Mouse (Mus musculus): Measurements from ENCODE around the gene Crlf1. TPM values are rescaled to one million over a fixed set of nuclear protein-coding genes. Genes with fewer than 3 reads are reported as not detected.

Gene Crlf1
- polyA plus RNA-seq, 1 experiment from 2014 or later, result 10.0 TPM

GRCm38 (mm10) chr8:70534281-70534680, 41.3 kb downstream of the Crlf1 start:
- no peak overlapping the region for H3K27ac ChIP-seq (ENCODE audit: low read depth, low read length)
- peaks cover 44% of the 10 kb centered on the region for H3K36me3 ChIP-seq (ENCODE audit: control insufficient read depth, insufficient read depth, low read length)
- no peak overlapping the region for H3K9ac ChIP-seq (replicated peaks; ENCODE audit: low read depth, low read length)
- 93% methylated on average over 12 of the region's 12 CpGs for WGBS
- no peaks in the 10 kb centered on the region for H3K9me3 ChIP-seq (ENCODE audit: control insufficient read depth, low read length)
- no peak overlapping the region for H3K4me3 ChIP-seq (ENCODE audit: low read depth, low read length)
- ATAC-seq (ENCODE audit: low read depth), result no peak
- H3K4me2 ChIP-seq (ENCODE audit: low read depth, low read length), result no peak overlapping the region
- no peaks in the 10 kb centered on the region for H3K27me3 ChIP-seq (ENCODE audit: control insufficient read depth, insufficient read depth, low read length)
- H3K4me1 ChIP-seq (ENCODE audit: control insufficient read depth, insufficient read depth, low read length), result peaks cover 3% of the 10 kb centered on the region; the same call in 1 of the 2 replicates

DNA sequence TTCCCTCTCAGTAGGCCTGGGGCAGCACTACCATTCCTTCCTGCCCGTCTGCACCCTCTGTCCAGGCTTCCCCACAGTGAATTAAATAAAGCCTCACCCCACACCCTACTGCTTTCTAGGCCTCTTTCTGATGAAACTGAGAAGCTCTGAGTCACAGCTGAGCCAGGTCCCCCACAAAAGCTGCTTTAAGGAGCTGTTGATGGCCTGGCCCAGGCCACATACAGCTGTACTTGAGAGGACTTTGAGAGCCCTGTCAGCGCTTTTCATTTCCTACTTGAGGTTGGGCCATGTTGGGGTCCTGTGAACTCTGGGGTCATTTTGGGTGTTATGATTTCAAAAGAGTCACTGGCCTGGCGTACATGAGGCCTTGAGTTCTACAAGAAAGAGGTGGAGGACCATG, 42.3 kb downstream of the Crlf1 start:
- Histone ChIP-seq H3K27ac (ENCODE audit: low read depth, low read length) (no peak overlapping the region), H3K4me2 (ENCODE audit: low read depth, low read length) (no peak overlapping the region), H3K36me3 (ENCODE audit: control insufficient read depth, insufficient read depth, low read length) (peaks cover 40% of the 10 kb centered on the region), H3K27me3 (ENCODE audit: control insufficient read depth, insufficient read depth, low read length) (no peaks in the 10 kb centered on the region), H3K9ac (replicated peaks; ENCODE audit: low read depth, low read length) (no peak overlapping the region), H3K9me3 (ENCODE audit: control insufficient read depth, low read length) (no peaks in the 10 kb centered on the region), H3K4me3 (ENCODE audit: low read depth, low read length) (no peak overlapping the region), H3K4me1 (ENCODE audit: control insufficient read depth, insufficient read depth, low read length) (peaks cover 4% of the 10 kb centered on the region; the same call in 1 of the 2 replicates)
- ATAC-seq (ENCODE audit: low read depth), result no peak
- 90% methylated on average over 3 of the region's 3 CpGs for WGBS

DNA sequence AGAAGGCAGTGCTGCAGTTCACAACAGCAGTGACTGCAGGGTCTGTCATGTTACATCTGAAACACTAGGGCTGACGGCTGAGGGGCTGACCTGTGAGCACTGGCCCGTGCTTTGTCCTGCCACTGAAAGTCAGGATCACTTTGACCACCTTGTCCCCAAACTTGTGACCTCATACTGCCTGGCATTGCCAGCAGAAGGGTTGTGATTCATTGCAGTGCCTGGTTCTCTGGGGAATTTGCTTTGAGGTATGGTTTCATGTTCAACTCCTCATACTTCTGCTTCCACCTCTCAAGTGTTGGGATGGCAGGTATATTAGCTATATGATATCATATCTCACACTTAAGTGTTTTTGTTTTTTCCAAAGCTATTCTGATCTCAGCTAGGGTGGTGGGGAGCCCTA, 42.7 kb downstream of the Crlf1 start:
- ATAC-seq (ENCODE audit: low read depth), result no peak
- Histone ChIP-seq H3K4me2 (ENCODE audit: low read depth, low read length) (no peak overlapping the region), H3K4me1 (ENCODE audit: control insufficient read depth, insufficient read depth, low read length) (peaks cover 9% of the 10 kb centered on the region), H3K36me3 (ENCODE audit: control insufficient read depth, insufficient read depth, low read length) (peaks cover 40% of the 10 kb centered on the region), H3K9me3 (ENCODE audit: control insufficient read depth, low read length) (no peaks in the 10 kb centered on the region), H3K4me3 (ENCODE audit: low read depth, low read length) (no peak overlapping the region), H3K9ac (replicated peaks; ENCODE audit: low read depth, low read length) (no peak overlapping the region), H3K27ac (ENCODE audit: low read depth, low read length) (no peak overlapping the region), H3K27me3 (ENCODE audit: control insufficient read depth, insufficient read depth, low read length) (no peaks in the 10 kb centered on the region)
- WGBS, result 92% methylated on average over 2 of the region's 2 CpGs

- no peaks in the 10 kb centered on the region for H3K9me3 ChIP-seq (ENCODE audit: control insufficient read depth, low read length)
- peak overlapping the region; percentile 53 for H3K9ac ChIP-seq (replicated peaks; ENCODE audit: low read depth, low read length)
- WGBS, result 17% methylated on average over 24 of the region's 24 CpGs
- ATAC-seq (ENCODE audit: low read depth), result peak; percentile 12; the same call in 1 of the 2 replicates
- peaks cover 17% of the 10 kb centered on the region; the same call in 1 of the 2 replicates for H3K36me3 ChIP-seq (ENCODE audit: control insufficient read depth, insufficient read depth, low read length)
- no peaks in the 10 kb centered on the region for H3K27me3 ChIP-seq (ENCODE audit: control insufficient read depth, insufficient read depth, low read length)
- H3K4me2 ChIP-seq (ENCODE audit: low read depth, low read length), result peak overlapping the region; percentile 82
- H3K4me1 ChIP-seq (ENCODE audit: control insufficient read depth, insufficient read depth, low read length), result peaks cover 18% of the 10 kb centered on the region
- peak overlapping the region; percentile 69 for H3K4me3 ChIP-seq (ENCODE audit: low read depth, low read length)
- H3K27ac ChIP-seq (ENCODE audit: low read depth, low read length), result 0 out of 2 replicates have a peak overlapping the region, but pooled peaks have one; percentile 34
Observed at GRCm38 (mm10) chr8:70538024-70538579, 45.1 kb downstream of the Crlf1 start.

GRCm38 (mm10) chr8:70538633-70539076, 45.7 kb downstream of the Crlf1 start:
- Histone ChIP-seq H3K4me2 (ENCODE audit: low read depth, low read length) (peak overlapping the region; percentile 82), H3K9me3 (ENCODE audit: control insufficient read depth, low read length) (no peaks in the 10 kb centered on the region), H3K4me3 (ENCODE audit: low read depth, low read length) (peak overlapping the region; percentile 69), H3K27ac (ENCODE audit: low read depth, low read length) (peak overlapping the region; percentile 93), H3K9ac (replicated peaks; ENCODE audit: low read depth, low read length) (peak overlapping the region; percentile 53), H3K4me1 (ENCODE audit: control insufficient read depth, insufficient read depth, low read length) (peaks cover 18% of the 10 kb centered on the region), H3K36me3 (ENCODE audit: control insufficient read depth, insufficient read depth, low read length) (peaks cover 14% of the 10 kb centered on the region; the same call in 1 of the 2 replicates), H3K27me3 (ENCODE audit: control insufficient read depth, insufficient read depth, low read length) (no peaks in the 10 kb centered on the region)
- WGBS, result 0% methylated on average over 32 of the region's 32 CpGs
- peak; percentile 77 for ATAC-seq (ENCODE audit: low read depth)

GRCm38 (mm10) chr8:70539077-70539813, 46.3 kb downstream of the Crlf1 start, which contains the start of gene Ell:
Gene Ell, plus strand, starts transcription at chr8:70539457.
- peak within 1 kb of the TSS; percentile 69 for H3K4me3 ChIP-seq (ENCODE audit: low read depth, low read length)

DNA sequence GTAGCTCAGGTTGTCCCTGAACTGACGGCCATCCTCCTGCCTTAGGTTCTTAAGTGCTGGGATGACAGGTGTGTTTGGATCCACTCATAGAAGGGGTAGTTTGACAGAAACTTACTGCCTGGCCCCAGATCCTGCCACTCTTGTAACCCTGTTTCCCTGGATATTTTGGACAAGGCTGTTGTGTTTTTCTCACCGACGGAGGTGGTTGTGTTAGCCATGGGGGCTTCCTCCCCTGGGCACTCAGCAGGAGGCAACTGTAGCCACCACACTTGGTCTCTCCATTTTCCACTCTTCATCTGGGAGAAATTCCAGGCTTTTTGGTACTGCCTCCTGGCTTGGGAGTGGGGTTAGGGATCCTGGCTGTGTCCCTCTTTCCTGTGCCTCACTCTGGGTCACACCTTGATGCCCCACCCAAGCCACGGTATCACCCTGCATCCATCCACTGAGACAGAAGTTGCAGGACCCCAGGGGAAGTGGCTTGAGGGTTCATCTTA, 47.1 kb downstream of the Crlf1 start:
- Histone ChIP-seq H3K4me1 (ENCODE audit: control insufficient read depth, insufficient read depth, low read length) (peaks cover 18% of the 10 kb centered on the region), H3K4me3 (ENCODE audit: low read depth, low read length) (peak overlapping the region; percentile 69), H3K9ac (replicated peaks; ENCODE audit: low read depth, low read length) (peak overlapping the region; percentile 67), H3K9me3 (ENCODE audit: control insufficient read depth, low read length) (no peaks in the 10 kb centered on the region), H3K27me3 (ENCODE audit: control insufficient read depth, insufficient read depth, low read length) (no peaks in the 10 kb centered on the region), H3K36me3 (ENCODE audit: control insufficient read depth, insufficient read depth, low read length) (peaks cover 6% of the 10 kb centered on the region; the same call in 1 of the 2 replicates), H3K4me2 (ENCODE audit: low read depth, low read length) (peak overlapping the region; percentile 82), H3K27ac (ENCODE audit: low read depth, low read length) (peak overlapping the region; percentile 93)
- ATAC-seq (ENCODE audit: low read depth), result no peak
- WGBS, result 17% methylated on average over 4 of the region's 4 CpGs

More at GRCm38 (mm10) chr8:70539077-70539813, 46.3 kb downstream of the Crlf1 start, which contains the start of gene Ell:
- ATAC-seq (ENCODE audit: low read depth), result peak; percentile 88
- Histone ChIP-seq H3K27ac (ENCODE audit: low read depth, low read length) (peak within 1 kb of the TSS; percentile 93), H3K9ac (replicated peaks; ENCODE audit: low read depth, low read length) (peak within 1 kb of the TSS; percentile 67), H3K9me3 (ENCODE audit: control insufficient read depth, low read length) (no peaks in the 10 kb centered on the region), H3K36me3 (ENCODE audit: control insufficient read depth, insufficient read depth, low read length) (peaks cover 11% of the 10 kb centered on the region; the same call in 1 of the 2 replicates), H3K4me1 (ENCODE audit: control insufficient read depth, insufficient read depth, low read length) (peaks cover 18% of the 10 kb centered on the region), H3K4me2 (ENCODE audit: low read depth, low read length) (peak within 1 kb of the TSS; percentile 82), H3K27me3 (ENCODE audit: control insufficient read depth, insufficient read depth, low read length) (no peaks in the 10 kb centered on the region)
- under 1% methylated on average over 57 of the region's 58 CpGs for WGBS

- peaks cover 2% of the 10 kb centered on the region; the same call in 1 of the 2 replicates for H3K36me3 ChIP-seq (ENCODE audit: control insufficient read depth, insufficient read depth, low read length)
- ATAC-seq (ENCODE audit: low read depth), result no peak
- H3K27me3 ChIP-seq (ENCODE audit: control insufficient read depth, insufficient read depth, low read length), result no peaks in the 10 kb centered on the region
- H3K4me1 ChIP-seq (ENCODE audit: control insufficient read depth, insufficient read depth, low read length), result peaks cover 18% of the 10 kb centered on the region
- H3K9me3 ChIP-seq (ENCODE audit: control insufficient read depth, low read length), result no peaks in the 10 kb centered on the region
- H3K9ac ChIP-seq (replicated peaks; ENCODE audit: low read depth, low read length), result peak overlapping the region; percentile 67
- H3K4me3 ChIP-seq (ENCODE audit: low read depth, low read length), result peak overlapping the region; percentile 69
- H3K27ac ChIP-seq (ENCODE audit: low read depth, low read length), result no peak overlapping the region
- WGBS, result 63% methylated on average over 7 of the region's 7 CpGs
- peak overlapping the region; percentile 82 for H3K4me2 ChIP-seq (ENCODE audit: low read depth, low read length)
Observed at GRCm38 (mm10) chr8:70540507-70541071, 47.6 kb downstream of the Crlf1 start.
